Mouse (Mus musculus) NIH3T3 (cell line): Measurements from ENCODE around the gene Asb16.
A peak's percentile ranks its signal among the peaks of the same experiment; 100 is the strongest.

ENCODE experiments used
- DNase-seq: peaks from one replicate; pipeline ENCODE4 v3.0.0-alpha.2; 2012; ENCODE audit warnings: low read depth

The Asb16 gene

DNA sequence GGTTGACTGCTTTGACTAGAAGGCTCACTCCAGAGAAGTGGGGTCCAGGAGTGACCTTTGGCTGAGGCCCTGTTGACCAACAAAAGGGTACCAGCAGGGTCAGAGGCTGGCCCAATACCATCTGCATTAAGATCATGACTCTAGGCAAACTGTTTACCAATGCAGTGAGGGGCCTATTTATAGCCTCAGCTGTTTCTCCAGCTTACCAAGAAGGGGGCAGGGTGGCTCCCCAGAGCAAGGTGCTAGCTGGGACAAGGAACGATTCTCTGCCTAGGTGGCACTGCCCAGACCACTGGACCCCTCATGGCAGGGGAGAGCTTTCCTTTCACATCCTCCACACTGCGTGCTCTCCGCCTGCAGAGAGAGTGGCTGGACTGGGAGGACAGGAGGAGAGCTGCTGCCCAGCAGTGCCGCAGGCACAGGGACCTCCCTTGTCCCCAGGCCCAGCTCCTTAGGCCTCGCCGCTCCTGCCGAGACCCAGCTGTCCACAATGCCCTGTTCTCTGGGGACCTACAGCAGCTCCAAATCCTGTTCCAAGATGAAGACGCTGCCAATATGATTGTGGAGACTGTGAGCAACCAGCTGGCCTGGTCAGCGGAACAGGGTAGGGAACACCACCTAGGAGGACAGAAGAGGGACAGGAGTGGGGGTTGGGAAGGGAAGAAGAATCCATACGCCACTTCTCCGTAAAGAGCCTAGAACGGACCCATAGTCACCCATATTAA, at the start of gene Asb16:
Asb16 (plus strand) TSS at position 224 of the 725 bp plus-strand sequence.
- DNase-seq, result no peak

GRCm38 (mm10) chr11:102218783-102219182, 49.8 kb upstream of the Asb16 start:
- DNase-seq, result peak; percentile 97

DNA sequence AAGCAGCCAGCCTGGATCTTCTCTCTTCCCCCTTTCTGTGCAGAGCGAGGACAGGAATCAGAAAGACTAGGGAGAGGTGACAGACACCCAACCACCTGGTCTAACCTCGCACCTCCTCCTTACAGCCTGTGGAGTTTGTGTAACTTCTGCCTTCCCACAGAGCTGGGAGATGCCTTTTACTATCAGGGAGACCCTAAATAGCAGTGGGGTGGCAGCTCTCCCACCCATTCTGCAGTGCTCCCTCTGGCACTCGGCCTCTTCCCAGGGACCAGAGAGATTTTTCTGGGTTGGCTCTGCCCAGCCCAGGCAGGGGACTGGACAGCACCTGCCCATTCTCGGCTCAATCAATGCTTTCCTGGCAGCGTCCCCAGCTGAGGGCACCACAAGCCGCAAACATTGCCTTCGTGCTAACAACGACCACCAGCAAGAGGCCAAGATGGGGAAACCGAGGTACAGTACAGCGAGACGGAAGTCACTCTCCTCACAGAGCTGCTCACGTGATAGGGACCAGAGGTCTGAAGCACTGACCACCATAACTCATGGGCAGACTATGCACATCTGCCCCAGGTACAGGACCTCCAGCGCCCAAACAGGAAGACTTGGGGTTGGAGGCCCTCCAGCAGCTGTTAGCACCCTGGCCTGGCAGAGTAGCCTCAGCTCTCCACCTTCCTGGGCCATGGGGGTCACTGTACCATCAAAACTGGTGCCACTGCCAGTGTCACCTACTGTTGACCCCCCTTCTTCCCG, 49.1 kb upstream of the Asb16 start:
- DNase-seq, result no peak

GRCm38 (mm10) chr11:102219994-102220346, 48.6 kb upstream of the Asb16 start:
- DNase-seq, result no peak

- DNase-seq, result no peak
These were observed 48.1 kb upstream of the Asb16 start for GRCm38 (mm10) chr11:102220451-102220850.

GRCm38 (mm10) chr11:102221243-102221953, 47.1 kb upstream of the Asb16 start:
- no peak for DNase-seq

DNA sequence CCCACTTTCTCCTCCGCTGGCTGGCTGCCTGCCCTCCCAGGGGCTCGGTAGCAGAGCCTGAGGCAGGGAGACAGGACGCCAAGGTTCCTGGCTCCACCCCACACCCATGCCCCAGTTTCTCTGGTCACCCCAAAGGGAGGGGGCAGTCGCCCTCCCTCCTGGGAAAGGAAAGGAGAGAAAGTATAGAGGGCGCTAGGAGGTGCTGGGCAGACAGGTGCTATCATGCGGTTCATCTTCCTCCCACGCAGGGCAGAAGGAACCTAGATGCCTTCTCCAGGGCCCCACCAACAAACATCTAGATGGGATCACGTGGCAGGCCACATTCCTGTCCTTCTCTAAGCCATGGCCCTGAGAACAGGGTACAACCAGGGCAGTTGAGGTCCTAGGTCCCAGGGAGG, 46.6 kb upstream of the Asb16 start:
- DNase-seq, result no peak

- peak; percentile 74 for DNase-seq
These were observed 45.4 kb upstream of the Asb16 start for GRCm38 (mm10) chr11:102223166-102223565.

GRCm38 (mm10) chr11:102224686-102225085, 43.9 kb upstream of the Asb16 start:
- peak; percentile 37 for DNase-seq

DNA sequence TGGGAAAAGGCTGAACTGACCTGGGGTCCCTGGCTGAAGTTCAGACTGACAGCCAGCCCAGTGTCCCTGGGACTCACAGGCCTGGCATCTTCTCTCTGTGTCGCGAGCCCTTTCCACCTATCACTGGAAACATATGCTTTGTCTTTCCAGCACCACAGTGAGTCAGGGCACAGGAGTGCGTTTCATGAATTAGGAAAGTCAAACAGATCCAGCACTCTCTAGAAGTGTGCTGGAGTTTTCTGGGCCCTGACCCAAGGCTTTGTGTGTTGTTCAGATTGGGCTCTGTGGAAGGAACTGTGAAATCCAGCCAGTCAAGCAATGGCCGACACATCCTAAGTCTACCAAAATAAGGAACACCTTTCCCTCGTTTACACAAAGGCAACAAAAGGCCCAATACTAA, 43.3 kb upstream of the Asb16 start:
- peak; percentile 82 for DNase-seq

DNA sequence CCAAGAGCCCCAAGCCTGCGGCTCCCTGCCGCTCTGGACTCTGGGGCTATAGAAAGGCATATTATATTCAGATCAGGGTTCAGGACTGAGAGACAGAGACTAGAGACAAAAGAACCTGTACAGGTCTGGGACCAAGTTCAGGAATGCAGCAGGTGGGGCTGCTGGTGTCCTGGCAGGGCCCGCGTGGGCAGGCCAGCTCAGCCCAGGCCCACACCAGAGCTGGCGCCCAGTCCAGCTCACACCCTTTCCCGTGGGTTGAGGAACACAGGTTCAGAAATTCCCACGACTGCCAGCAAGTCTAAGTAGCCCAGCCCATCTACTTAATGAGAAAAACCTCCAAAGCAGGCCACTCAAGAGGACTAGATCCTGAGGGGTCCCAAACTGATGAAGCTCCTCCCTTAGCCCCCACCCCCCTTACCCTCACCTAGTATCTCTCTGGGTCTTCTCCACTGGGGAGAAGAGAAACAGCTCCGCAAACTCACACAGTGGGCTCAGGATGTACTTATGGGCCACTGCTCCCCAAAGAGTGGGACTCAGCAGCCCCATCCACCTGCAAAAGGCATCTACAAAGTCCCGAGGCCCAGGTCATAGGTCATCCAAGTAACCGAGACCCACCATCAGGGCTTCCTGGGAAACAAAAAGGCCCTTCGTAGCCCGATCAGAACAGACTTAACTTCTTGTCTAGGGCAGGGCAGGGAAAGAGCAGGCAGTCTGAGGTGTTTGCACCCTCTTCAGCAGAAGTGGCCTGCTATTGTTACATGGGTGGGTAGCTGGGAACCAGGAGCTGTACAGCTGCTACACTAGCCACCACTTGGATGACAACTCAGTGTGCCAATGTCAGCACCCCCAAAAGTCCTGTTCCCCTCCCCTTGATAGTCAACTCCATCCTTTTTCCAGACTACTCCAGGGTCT, 42.2 kb upstream of the Asb16 start:
- DNase-seq, result no peak

- no peak for DNase-seq
These were observed 41.0 kb upstream of the Asb16 start for GRCm38 (mm10) chr11:102227270-102228190.

- DNase-seq, result no peak
These were observed 40.4 kb upstream of the Asb16 start for GRCm38 (mm10) chr11:102228191-102228545.

DNA sequence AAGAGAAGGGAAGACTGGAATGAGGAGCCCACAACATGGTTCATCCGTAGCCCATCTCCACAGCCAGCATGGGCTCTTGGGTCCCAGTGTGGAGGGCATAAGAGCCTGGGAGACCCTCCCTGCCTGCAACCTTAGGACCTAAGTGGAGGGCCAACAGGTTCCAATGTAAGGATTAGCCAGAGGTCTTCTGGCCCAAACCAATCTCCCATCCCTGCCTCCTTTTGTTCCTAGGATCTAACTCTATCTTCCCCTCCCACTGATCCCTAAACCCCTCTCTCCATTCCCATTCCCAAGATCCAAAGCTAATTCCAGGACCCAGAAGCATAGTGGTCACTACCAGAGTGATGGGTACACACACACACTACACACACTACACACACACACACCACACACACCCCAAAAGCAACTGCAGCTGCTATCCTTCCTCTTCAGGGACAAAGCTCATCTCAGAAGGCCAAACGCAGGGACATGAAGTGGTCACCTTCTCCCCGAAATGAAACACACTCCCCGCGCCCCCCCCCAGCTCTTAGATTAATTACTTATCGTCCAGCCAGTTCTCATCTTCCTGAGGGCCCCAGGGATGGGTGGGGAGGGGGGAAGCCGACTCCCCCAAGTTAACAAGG, 39.8 kb upstream of the Asb16 start:
- no peak for DNase-seq

DNA sequence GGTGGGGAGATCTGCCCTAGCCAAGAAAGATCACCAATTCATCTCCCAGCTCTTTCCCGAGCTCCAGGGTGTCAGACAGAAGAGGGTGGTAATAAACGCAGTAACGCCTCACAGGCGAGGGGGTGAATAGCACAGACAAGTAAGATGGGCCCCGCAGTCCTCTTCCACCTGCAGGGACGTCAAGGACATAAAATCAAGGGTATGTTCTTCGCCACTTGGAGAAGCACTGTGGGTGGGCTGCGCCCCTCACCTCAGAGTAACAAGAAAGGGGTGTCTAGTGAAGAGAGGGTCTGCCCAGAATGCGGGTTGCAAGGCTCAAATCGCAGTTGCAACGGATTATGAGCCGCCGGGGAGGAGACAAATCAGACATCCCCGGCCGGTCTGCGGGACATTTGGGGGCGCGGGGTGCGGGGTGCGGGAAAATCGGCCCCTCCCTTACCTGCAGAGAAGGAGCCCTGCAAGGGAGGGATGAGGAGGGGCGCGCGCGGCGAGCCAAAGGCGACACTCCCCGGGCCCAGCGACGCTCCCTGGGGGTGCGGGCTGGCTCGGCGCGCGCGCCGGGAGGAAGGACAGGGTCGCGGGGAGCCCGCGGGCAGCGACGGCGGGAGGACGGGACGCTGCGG, 39.1 kb upstream of the Asb16 start:
- DNase-seq, result peak; percentile 62

DNA sequence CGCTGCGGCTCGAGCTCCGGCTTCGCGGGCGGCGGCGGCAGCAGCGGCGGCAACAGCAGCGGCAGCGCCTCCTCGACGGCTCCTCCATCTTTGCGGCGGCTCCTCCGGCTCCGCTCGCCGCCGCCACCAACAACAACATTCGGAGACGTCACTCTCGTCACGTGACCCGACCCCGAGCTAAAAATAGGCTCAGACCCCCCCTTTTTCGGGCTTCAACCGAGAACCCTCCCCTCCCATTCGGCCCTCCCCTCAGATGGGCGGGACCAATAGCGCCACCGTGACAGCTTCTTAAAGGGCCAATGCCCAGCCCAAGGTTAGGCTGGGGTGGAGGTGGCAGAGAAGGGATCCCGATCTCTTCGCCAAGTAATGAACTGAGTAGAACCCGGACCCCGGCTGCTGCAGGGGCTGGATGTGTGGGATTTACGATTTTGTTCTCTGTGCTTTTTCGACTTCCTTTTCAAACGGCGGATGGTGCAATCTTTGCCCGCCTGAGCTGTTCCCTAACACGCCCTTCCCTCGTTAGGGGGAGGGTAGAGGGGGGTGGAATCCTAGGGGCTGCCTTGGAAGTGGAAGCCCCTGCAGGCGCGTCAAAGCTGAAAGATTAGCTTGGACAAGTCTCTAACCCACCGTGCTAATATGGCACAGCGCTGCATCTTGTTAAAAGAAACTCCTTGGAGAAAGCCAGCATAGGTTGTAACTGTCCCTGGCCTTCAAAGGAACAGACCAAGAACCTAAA, 38.4 kb upstream of the Asb16 start, which contains the start of gene Hdac5:
Hdac5 (minus strand) TSS at position 161 of the 736 bp plus-strand sequence.
- DNase-seq, result peak; percentile 99

DNA sequence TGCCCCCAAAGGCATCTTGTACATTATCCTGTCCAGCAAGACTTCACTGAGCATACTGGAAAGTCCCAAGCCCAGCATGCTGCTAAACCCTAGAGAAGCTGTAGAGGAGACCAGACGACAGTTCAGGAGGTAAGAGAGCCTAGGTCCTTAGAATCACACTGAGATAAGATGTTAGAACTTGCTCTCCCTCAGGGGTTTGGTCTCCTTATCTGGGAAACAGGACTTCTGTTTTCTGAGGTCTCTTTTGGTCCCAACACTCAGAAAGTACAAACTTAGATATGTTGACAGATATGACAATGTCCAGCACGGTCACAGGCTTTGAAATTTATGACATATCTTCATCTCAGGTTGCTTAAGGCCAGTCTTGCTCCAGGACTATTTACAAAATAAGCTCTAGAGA, 32.5 kb upstream of the Asb16 start:
- no peak for DNase-seq

GRCm38 (mm10) chr11:102240636-102241035, 27.9 kb upstream of the Asb16 start:
- DNase-seq, result no peak

GRCm38 (mm10) chr11:102241246-102241645, 27.3 kb upstream of the Asb16 start:
- no peak for DNase-seq
